Mouse (Mus musculus) right cerebral cortex, postnatal 36 days (tissue): ENCODE measurements at regions not wholly inside any gene's neighbourhood (a gene's known extent, or its start where the extent isn't known, plus 50 kb on each side); places are given as distances from the start of the nearest gene placed in this dataset.

Source experiments
- DNase-seq, 2 experiments: peaks; one replicate each; pipeline ENCODE4 v3.0.0; 2022; ENCODE audit warnings: low spot score in 2 of 2, mixed read lengths in 1 of 2

- no peak for DNase-seq
Measured at GRCm38 (mm10) chr3:150493433-150494045, 944.1 kb upstream of the Adgrl4 start.

GRCm38 (mm10) chr3:150530966-150531365, 906.7 kb upstream of the Adgrl4 start:
- DNase-seq = peak in 1 of 2 experiments; percentile 30

GRCm38 (mm10) chr3:150543118-150543517, 894.6 kb upstream of the Adgrl4 start:
- DNase-seq = no peak

- DNase-seq = no peak
Measured at GRCm38 (mm10) chr3:150588474-150588873, 849.2 kb upstream of the Adgrl4 start.

- no peak for DNase-seq
Measured at GRCm38 (mm10) chr3:150590978-150591377, 846.7 kb upstream of the Adgrl4 start.

GRCm38 (mm10) chr3:150603400-150604095, 834.1 kb upstream of the Adgrl4 start:
- no peak for DNase-seq

GRCm38 (mm10) chr3:150610681-150611101, 827.0 kb upstream of the Adgrl4 start:
- peak; percentile 35 to 50 for DNase-seq

- no peak for DNase-seq
Measured at GRCm38 (mm10) chr3:150637544-150637943, 800.1 kb upstream of the Adgrl4 start.

GRCm38 (mm10) chr3:150640004-150640676, 797.5 kb upstream of the Adgrl4 start:
- DNase-seq = no peak

GRCm38 (mm10) chr3:150648040-150648439, 789.6 kb upstream of the Adgrl4 start:
- DNase-seq = no peak

- no peak for DNase-seq
Measured at GRCm38 (mm10) chr3:150649783-150650565, 787.7 kb upstream of the Adgrl4 start.

GRCm38 (mm10) chr3:150695751-150696150, 741.9 kb upstream of the Adgrl4 start:
- DNase-seq = no peak

- no peak for DNase-seq
Measured at GRCm38 (mm10) chr3:150699990-150700389, 737.7 kb upstream of the Adgrl4 start.
